Mouse (Mus musculus) frontal cortex, postnatal 25 days (tissue): ENCODE results near the gene Gpr141.

Source experiments
- DNase-seq, 2 experiments: peaks; one replicate each; pipeline ENCODE4 v3.0.0; 2022; ENCODE audit warnings: low spot score in 2 of 2

Gpr141 gene

DNA sequence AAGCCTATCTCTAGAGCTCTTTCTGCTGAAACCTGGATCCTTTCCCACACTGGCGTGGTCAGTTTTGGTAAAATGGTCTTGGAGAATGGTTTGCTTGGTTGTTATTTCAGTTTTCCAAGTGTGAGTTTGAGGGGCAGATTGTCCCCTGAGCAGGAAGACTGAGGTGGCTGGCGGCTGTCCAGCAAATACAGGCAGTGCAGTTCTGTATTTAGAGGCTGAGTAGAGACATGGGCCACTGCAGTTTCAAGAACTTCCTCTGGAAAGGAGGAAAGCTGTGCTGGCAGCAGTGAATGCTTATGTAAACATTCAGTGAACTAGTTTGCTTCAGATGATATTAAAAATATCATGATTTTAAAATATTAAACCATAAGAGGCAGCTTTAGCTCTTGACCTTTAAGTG, 93.2 kb downstream of the Gpr141 start:
- no peak for DNase-seq

DNA sequence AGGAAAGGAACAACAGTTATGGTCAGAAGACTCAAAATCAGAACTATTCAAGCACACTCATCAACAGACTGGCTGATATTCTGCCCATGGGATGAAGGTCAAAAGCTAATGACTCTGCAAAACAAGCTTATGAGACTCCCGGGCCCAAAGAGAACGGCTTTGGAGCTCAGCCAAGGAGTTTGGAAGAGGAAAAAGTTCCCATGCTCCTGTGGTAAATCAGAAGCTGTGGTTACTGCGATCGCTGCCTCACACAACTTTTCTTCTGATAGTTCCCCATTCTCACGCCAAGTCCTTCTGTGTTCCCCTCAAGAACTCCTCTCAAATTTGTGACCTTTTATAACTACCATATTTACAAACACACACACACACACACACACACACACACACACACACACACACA, 105.1 kb downstream of the Gpr141 start:
- DNase-seq = no peak

- no peak for DNase-seq
These were observed 106.9 kb downstream of the Gpr141 start for GRCm38 (mm10) chr13:19717201-19717600.

GRCm38 (mm10) chr13:19703806-19704205, 120.3 kb downstream of the Gpr141 start:
- no peak for DNase-seq

DNA sequence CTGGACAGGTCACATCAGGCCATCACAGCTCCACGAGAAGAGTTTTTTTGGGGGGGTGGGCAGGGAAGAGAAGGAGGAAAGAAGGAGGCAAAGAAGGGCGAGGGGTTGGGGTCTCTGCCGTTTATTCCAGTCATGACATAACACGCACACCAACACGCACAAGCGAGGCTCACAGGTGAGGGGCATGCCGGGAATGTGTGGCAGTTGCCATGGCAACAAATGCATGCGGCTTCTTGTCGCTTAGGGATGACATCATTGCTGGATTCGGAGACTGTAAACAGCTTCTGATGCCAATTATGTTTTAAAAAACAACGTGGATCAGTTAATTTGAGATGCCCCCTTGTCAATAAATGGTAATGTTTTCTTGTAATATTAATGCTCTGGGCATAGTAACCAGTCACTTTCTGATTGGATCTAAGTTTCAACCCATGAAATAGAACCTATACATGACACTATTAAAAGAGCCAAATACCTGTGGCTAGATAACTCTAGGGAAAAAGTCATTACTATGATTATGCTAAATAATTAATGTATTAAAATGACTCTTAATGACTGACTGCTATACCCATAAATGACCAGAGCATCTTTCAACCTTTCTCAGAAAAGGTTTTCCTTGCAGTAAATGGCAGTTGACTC, 122.5 kb downstream of the Gpr141 start:
- DNase-seq = peak; percentile 27 to 42

GRCm38 (mm10) chr13:19700733-19701442, 123.2 kb downstream of the Gpr141 start:
- DNase-seq = no peak
